Mouse (Mus musculus): ENCODE measurements around the gene Unc119b. TPM values are rescaled to one million over a fixed set of nuclear protein-coding genes. Genes with fewer than 3 reads are reported as not detected.
A peak's percentile ranks its signal among the peaks of the same experiment; 100 is the strongest.
"Not testable (repeated sequence)": the region's sequence is repeated elsewhere in the genome, so short reads cannot be mapped to it uniquely, and the experiment has no call there.

The Unc119b gene
- polyA plus RNA-seq, 1 experiment from 2014 or later: 35.2 TPM

DNA sequence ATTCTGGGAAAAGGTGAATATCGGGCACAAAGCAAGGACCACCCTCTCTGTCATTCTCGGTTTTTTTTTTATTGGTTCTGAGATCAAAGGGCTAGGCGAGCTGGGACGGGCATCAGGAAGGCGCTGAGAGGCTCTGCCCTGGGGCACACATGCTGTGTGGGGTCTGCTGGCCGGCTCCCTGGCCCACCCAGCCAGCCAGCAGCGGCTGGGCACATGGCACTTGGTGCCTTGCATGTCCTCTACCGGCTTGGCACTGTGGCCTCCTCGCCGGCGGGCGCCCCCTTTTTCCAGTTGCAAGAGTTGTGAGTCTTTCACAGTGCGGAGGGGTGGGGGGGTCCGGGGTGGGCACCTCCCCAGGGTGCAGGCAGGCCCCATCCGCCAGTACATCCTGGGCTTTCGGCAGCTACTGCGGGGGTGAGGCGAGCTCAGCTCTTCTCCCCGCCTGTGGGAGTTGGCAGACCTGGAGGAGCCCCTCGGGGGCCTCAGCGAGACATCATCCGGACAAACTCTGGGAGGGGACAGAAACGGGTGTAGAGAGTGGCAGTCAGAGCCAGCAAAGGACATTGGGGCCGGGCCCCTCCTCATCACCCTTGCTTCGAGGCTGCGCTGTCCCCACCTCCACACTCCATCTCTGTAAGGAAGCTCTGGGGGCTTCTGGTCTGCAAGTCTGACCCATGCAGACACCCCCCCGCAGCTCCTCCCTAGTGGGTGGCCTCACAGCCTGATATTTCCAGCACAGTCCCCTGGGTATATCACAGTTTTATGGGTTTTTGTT lies 34.1 kb upstream of the Unc119b start:
- Histone ChIP-seq H3K9ac (ENCODE audit: low read length) (peak overlapping the region; percentile 46; the same call in 1 of the 2 replicates), H3K4me3 (ENCODE audit: low read length) (no peak overlapping the region), H3K4me2 (ENCODE audit: low read depth, low read length) (peak overlapping the region; percentile 26; the same call in 1 of the 2 replicates), H3K27ac (ENCODE audit: low read length) (no peak overlapping the region), H3K9me3 (ENCODE audit: control insufficient read depth, low read length) (no peaks in the 10 kb centered on the region), H3K4me1 (replicated peaks; ENCODE audit: control insufficient read depth, insufficient read depth, low read length) (peaks cover 19% of the 10 kb centered on the region), H3K36me3 (ENCODE audit: control insufficient read depth, insufficient read depth, low read length) (no peaks in the 10 kb centered on the region), H3K27me3 (ENCODE audit: control insufficient read depth, insufficient read depth, low read depth, low read length) (no peaks in the 10 kb centered on the region)
- 39% methylated on average over 27 of the region's 27 CpGs for WGBS
- peak; percentile 51 for ATAC-seq (ENCODE audit: low read depth)

GRCm38 (mm10) chr5:115167396-115167795 lies 32.6 kb upstream of the Unc119b start:
- H3K27ac ChIP-seq (ENCODE audit: low read length): peak overlapping the region; percentile 51
- WGBS: 39% methylated on average over 6 of the region's 6 CpGs
- ATAC-seq (ENCODE audit: low read depth): peak; percentile 37

GRCm38 (mm10) chr5:115166815-115167194 lies 32.0 kb upstream of the Unc119b start:
- Histone ChIP-seq H3K4me1 (replicated peaks; ENCODE audit: control insufficient read depth, insufficient read depth, low read length) (peaks cover 22% of the 10 kb centered on the region), H3K9me3 (ENCODE audit: control insufficient read depth, low read length) (no peaks in the 10 kb centered on the region), H3K4me3 (ENCODE audit: low read length) (no peak overlapping the region), H3K9ac (ENCODE audit: low read length) (no peak overlapping the region; the same call in 1 of the 2 replicates), H3K27me3 (ENCODE audit: control insufficient read depth, insufficient read depth, low read depth, low read length) (no peaks in the 10 kb centered on the region), H3K4me2 (ENCODE audit: low read depth, low read length) (no peak overlapping the region), H3K27ac (ENCODE audit: low read length) (peak overlapping the region; percentile 51), H3K36me3 (ENCODE audit: control insufficient read depth, insufficient read depth, low read length) (no peaks in the 10 kb centered on the region)
- no peak for ATAC-seq (ENCODE audit: low read depth)
- WGBS: 68% methylated on average over 7 of the region's 7 CpGs

More at GRCm38 (mm10) chr5:115167396-115167795, 32.6 kb upstream of the Unc119b start:
- Histone ChIP-seq H3K4me1 (replicated peaks; ENCODE audit: control insufficient read depth, insufficient read depth, low read length) (peaks cover 22% of the 10 kb centered on the region), H3K36me3 (ENCODE audit: control insufficient read depth, insufficient read depth, low read length) (no peaks in the 10 kb centered on the region), H3K4me2 (ENCODE audit: low read depth, low read length) (no peak overlapping the region), H3K9ac (ENCODE audit: low read length) (no peak overlapping the region), H3K9me3 (ENCODE audit: control insufficient read depth, low read length) (no peaks in the 10 kb centered on the region), H3K27me3 (ENCODE audit: control insufficient read depth, insufficient read depth, low read depth, low read length) (no peaks in the 10 kb centered on the region), H3K4me3 (ENCODE audit: low read length) (no peak overlapping the region)

DNA sequence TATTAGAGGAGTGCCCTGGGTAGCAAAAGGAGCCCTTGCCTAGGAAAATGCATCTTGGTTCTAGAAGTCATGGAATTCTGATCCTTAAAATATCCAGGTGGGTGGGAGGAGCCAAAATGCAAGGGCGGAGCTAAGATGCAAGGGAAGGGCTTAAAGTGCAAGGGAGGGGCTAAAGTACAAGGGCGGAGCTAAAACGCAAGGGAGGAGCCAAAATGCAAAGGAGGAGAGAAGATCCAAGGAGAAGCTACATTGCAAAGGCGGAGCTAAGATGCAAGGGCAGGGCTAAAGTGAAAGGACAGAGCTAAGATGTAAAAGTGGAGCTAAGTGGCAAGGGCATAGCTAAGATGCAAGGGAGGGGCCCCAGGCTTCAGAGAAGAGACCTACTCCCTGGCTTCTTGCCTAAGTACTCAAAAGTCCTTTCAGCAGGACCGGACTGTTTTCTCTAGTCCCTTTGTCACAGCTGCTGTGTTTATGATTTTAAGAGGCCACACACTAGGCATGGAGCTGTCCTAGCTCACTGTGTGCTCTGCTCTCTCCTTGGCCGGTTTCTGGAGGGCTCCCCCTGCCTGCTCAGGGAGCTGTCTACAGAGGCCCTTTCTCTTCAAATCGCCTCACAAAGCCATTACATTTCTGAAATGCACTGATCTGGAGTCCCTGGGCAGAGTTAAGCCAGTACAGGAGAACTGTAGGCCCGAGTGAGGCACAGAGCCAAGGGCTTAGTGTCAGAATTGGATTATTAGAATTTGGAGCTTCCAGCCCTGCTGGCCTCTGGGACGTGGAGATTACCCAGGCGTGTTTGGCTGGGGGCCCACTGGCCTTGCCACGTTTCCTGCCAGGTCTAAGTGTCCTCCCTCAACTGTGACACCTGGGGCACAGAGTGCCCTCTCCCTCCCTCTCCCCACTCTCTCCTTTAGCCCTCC lies 31.4 kb upstream of the Unc119b start:
- Histone ChIP-seq H3K9me3 (ENCODE audit: control insufficient read depth, low read length) (no peaks in the 10 kb centered on the region), H3K9ac (ENCODE audit: low read length) (no peak overlapping the region; the same call in 1 of the 2 replicates), H3K27me3 (ENCODE audit: control insufficient read depth, insufficient read depth, low read depth, low read length) (no peaks in the 10 kb centered on the region), H3K27ac (ENCODE audit: low read length) (peak overlapping the region; percentile 51), H3K4me2 (ENCODE audit: low read depth, low read length) (no peak overlapping the region), H3K36me3 (ENCODE audit: control insufficient read depth, insufficient read depth, low read length) (no peaks in the 10 kb centered on the region), H3K4me1 (replicated peaks; ENCODE audit: control insufficient read depth, insufficient read depth, low read length) (peaks cover 25% of the 10 kb centered on the region), H3K4me3 (ENCODE audit: low read length) (no peak overlapping the region)
- 30% methylated on average over 11 of the region's 11 CpGs for WGBS
- peak; percentile 58 for ATAC-seq (ENCODE audit: low read depth)

GRCm38 (mm10) chr5:115165351-115165750 lies 30.6 kb upstream of the Unc119b start:
- WGBS: 58% methylated on average over 9 of the region's 9 CpGs
- H3K4me3 ChIP-seq (ENCODE audit: low read length): no peak overlapping the region
- ATAC-seq (ENCODE audit: low read depth): no peak

DNA sequence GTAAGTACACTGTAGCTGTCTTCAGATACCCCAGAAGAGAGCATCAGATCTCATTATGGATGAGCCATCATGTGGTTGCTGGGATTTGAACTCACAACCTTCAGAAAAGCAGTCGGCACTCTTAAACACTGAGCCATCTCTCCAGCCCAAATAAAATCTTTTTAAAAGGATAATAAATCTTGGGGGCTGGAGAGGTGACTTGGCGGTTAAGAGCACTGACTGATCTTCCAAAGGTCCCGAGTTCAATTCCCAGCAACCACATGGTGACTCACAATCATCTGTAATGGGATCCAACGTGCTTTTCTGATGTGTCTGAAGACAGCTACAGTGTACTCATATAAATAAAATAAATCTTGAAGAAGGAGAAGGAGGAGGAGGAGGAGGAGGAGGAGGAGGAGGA lies 29.7 kb upstream of the Unc119b start:
- not testable (repeated sequence) for H3K9ac ChIP-seq (ENCODE audit: low read length); H3K4me3 ChIP-seq (ENCODE audit: low read length); H3K27ac ChIP-seq (ENCODE audit: low read length); ATAC-seq (ENCODE audit: low read depth); H3K4me2 ChIP-seq (ENCODE audit: low read depth, low read length); H3K9me3 ChIP-seq (ENCODE audit: control insufficient read depth, low read length); H3K27me3 ChIP-seq (ENCODE audit: control insufficient read depth, insufficient read depth, low read depth, low read length); H3K36me3 ChIP-seq (ENCODE audit: control insufficient read depth, insufficient read depth, low read length)
- H3K4me1 ChIP-seq (replicated peaks; ENCODE audit: control insufficient read depth, insufficient read depth, low read length): peaks cover 27% of the 10 kb centered on the region
- 73% methylated on average over 4 of the region's 4 CpGs for WGBS

More at GRCm38 (mm10) chr5:115165351-115165750, 30.6 kb upstream of the Unc119b start:
- H3K9me3 ChIP-seq (ENCODE audit: control insufficient read depth, low read length): no peaks in the 10 kb centered on the region
- no peak overlapping the region for H3K9ac ChIP-seq (ENCODE audit: low read length)
- H3K27me3 ChIP-seq (ENCODE audit: control insufficient read depth, insufficient read depth, low read depth, low read length): no peaks in the 10 kb centered on the region
- no peaks in the 10 kb centered on the region for H3K36me3 ChIP-seq (ENCODE audit: control insufficient read depth, insufficient read depth, low read length)
- H3K4me1 ChIP-seq (replicated peaks; ENCODE audit: control insufficient read depth, insufficient read depth, low read length): peaks cover 28% of the 10 kb centered on the region
- H3K4me2 ChIP-seq (ENCODE audit: low read depth, low read length): no peak overlapping the region
- H3K27ac ChIP-seq (ENCODE audit: low read length): no peak overlapping the region

DNA sequence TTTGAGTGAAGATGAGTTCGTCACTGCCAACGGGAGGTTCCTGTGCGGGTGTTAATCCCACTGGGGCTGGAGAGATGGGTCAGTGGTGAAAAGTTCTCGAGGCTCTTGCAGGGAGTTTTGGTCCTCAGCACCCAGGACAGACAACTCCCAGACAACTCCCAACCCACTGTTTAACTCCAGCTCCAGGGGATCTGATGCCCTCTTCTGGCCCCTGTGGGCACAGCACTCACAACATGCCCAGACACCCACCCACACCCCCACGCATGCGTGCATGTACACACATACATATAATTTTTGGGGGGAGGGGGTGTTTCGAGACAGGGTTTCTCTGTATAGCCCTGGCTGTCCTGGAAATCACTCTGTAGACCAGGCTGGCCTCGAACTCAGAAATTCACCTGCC lies 28.8 kb upstream of the Unc119b start:
- Histone ChIP-seq H3K36me3 (ENCODE audit: control insufficient read depth, insufficient read depth, low read length) (no peaks in the 10 kb centered on the region), H3K4me3 (ENCODE audit: low read length) (no peak overlapping the region), H3K27me3 (ENCODE audit: control insufficient read depth, insufficient read depth, low read depth, low read length) (no peaks in the 10 kb centered on the region), H3K4me1 (replicated peaks; ENCODE audit: control insufficient read depth, insufficient read depth, low read length) (peaks cover 24% of the 10 kb centered on the region), H3K9ac (ENCODE audit: low read length) (no peak overlapping the region), H3K27ac (ENCODE audit: low read length) (no peak overlapping the region), H3K9me3 (ENCODE audit: control insufficient read depth, low read length) (no peaks in the 10 kb centered on the region), H3K4me2 (ENCODE audit: low read depth, low read length) (peak overlapping the region; percentile 30)
- no peak for ATAC-seq (ENCODE audit: low read depth)
- 37% methylated on average over 8 of the region's 8 CpGs for WGBS

GRCm38 (mm10) chr5:115161940-115162279 lies 27.1 kb upstream of the Unc119b start:
- not testable (repeated sequence) for H3K4me3 ChIP-seq (ENCODE audit: low read length); ATAC-seq (ENCODE audit: low read depth); H3K9me3 ChIP-seq (ENCODE audit: control insufficient read depth, low read length); H3K36me3 ChIP-seq (ENCODE audit: control insufficient read depth, insufficient read depth, low read length); H3K27ac ChIP-seq (ENCODE audit: low read length); H3K4me2 ChIP-seq (ENCODE audit: low read depth, low read length); H3K27me3 ChIP-seq (ENCODE audit: control insufficient read depth, insufficient read depth, low read depth, low read length); H3K9ac ChIP-seq (ENCODE audit: low read length)
- peaks cover 23% of the 10 kb centered on the region for H3K4me1 ChIP-seq (replicated peaks; ENCODE audit: control insufficient read depth, insufficient read depth, low read length)
- WGBS: 83% methylated on average over 1 of the region's 1 CpGs

All from lung, embryonic 16.5 days (tissue).